ENCODE assay signal across 8 mouse cellular contexts in the genomic region with DNA sequence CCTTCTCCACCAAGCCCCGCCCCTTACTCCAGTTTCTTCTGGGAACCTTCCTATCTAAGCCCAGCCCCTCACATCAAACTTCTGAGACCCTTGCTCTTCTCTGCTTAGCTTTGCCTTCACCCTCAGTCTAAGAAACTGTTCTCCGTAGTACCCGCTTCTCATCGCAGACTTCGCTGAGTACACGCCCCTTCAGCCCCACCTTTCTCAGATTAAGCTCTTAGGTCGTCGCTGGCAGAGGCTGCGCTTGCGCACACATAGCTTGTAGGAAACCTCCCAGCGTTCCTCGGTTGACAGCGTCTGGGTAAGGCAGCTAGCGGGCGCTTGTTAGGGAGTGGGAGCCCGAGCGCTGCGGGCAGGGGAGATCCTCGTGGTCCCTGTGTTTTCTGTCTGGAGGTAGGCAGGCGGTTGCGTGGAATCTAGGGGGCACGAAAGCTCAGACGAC. TPM values are rescaled to one million over a fixed set of nuclear protein-coding genes. Genes with fewer than 3 reads are reported as not detected.
DNase-seq lines count a peak whose midpoint lies in the region; ATAC-seq and TF ChIP-seq lines count a peak whose summit lies in the region.

A gene (plus strand): TSS at position 234 of the 442 bp plus-strand sequence.

- under 1% methylated on average over 23 of the region's 23 CpGs for WGBS in hindbrain, embryonic 13.5 days
- under 1% methylated on average over 23 of the region's 23 CpGs for WGBS in liver, embryonic 12.5 days (ENCODE audit: insufficient replicate concordance)
- under 1% methylated on average over 23 of the region's 23 CpGs for WGBS in neural tube, embryonic 14.5 days

- peaks cover 15% of the 10 kb centered on the region for H3K4me1 ChIP-seq in hindbrain, embryonic 13.5 days (replicated peaks)
- peaks cover 71% of the 10 kb centered on the region for H3K4me1 ChIP-seq in liver, embryonic 12.5 days
- H3K4me1 ChIP-seq in neural tube, embryonic 14.5 days (ENCODE audit: control insufficient read depth, insufficient read depth, low read length), result peaks cover 8% of the 10 kb centered on the region; the same call in 1 of the 2 replicates

- CTCF ChIA-PET in Patski (lab: Charles Lee), result interaction anchor here (0.9 to 1.8 kb wide), 3 partner anchors 11 to 72 kb away, joined by 3 to 4 read pairs (median 4); no protein-coding TSS in a partner anchor

- H3K36me3 ChIP-seq in hindbrain, embryonic 13.5 days, result no peaks in the 10 kb centered on the region
- H3K36me3 ChIP-seq in liver, embryonic 12.5 days, result no peaks in the 10 kb centered on the region
- no peaks in the 10 kb centered on the region for H3K36me3 ChIP-seq in neural tube, embryonic 14.5 days (ENCODE audit: control insufficient read depth, insufficient read depth, low read length)

- in situ Hi-C loops in Patski (cut with MboI; ENCODE audit: low pct_unique_long_range_greater_than_20kb), result loop anchor here (5.0 kb wide), 2 partner anchors 364 to 554 kb away; no protein-coding TSS in a partner anchor

- peak; percentile 90 for DNase-seq in layer of hippocampus, adult 9-11 months
- DNase-seq in layer of hippocampus, adult 9-10 months (ENCODE audit: low spot score), result no peak
- DNase-seq in Patski (ENCODE audit: low read depth, low spot score), result peak; percentile 78
- DNase-seq in B cell, adult 2 months, result no peak

- no peak for TF ChIP-seq CTCF in Patski (IDR thresholded peaks at IDR 0.05)

- no peaks in the 10 kb centered on the region for H3K27me3 ChIP-seq in Patski
- H3K27me3 ChIP-seq in hindbrain, embryonic 13.5 days, result no peaks in the 10 kb centered on the region
- no peaks in the 10 kb centered on the region for H3K27me3 ChIP-seq in liver, embryonic 12.5 days (replicated peaks)
- no peaks in the 10 kb centered on the region for H3K27me3 ChIP-seq in neural tube, embryonic 14.5 days (ENCODE audit: control insufficient read depth, insufficient read depth, low read length)

- H3K9ac ChIP-seq in hindbrain, embryonic 13.5 days, result peak within 1 kb of the TSS; percentile 73
- H3K9ac ChIP-seq in liver, embryonic 12.5 days, result peak within 1 kb of the TSS; percentile 74
- peak within 1 kb of the TSS; percentile 58 for H3K9ac ChIP-seq in neural tube, embryonic 14.5 days (replicated peaks; ENCODE audit: low read depth, low read length)

- POLR2A ChIA-PET in Patski (lab: Charles Lee), result no interaction called here

- peak; percentile 78 for ATAC-seq in Patski
- peak; percentile 82 for ATAC-seq in erythroblast, adult 5-6 weeks (replicated peaks; ENCODE audit: low FRiP score, poor library complexity, severe bottlenecking)
- ATAC-seq in hindbrain, embryonic 13.5 days (ENCODE audit: low FRiP score), result peak; percentile 84
- peak; percentile 79 for ATAC-seq in liver, embryonic 12.5 days
- ATAC-seq in neural tube, embryonic 14.5 days (ENCODE audit: low read depth), result peak; percentile 86

- H3K27ac ChIP-seq in hindbrain, embryonic 13.5 days, result peak within 1 kb of the TSS; percentile 95
- peak within 1 kb of the TSS; percentile 84 for H3K27ac ChIP-seq in liver, embryonic 12.5 days
- peak within 1 kb of the TSS; percentile 94 for H3K27ac ChIP-seq in neural tube, embryonic 14.5 days (ENCODE audit: low read depth, low read length)

- no peaks in the 10 kb centered on the region for H3K9me3 ChIP-seq in hindbrain, embryonic 13.5 days
- H3K9me3 ChIP-seq in liver, embryonic 12.5 days (replicated peaks), result no peaks in the 10 kb centered on the region
- H3K9me3 ChIP-seq in neural tube, embryonic 14.5 days (ENCODE audit: control insufficient read depth, low read length), result no peaks in the 10 kb centered on the region

- H3K4me3 ChIP-seq in hindbrain, embryonic 13.5 days, result peak within 1 kb of the TSS; percentile 54
- peak within 1 kb of the TSS; percentile 67 for H3K4me3 ChIP-seq in liver, embryonic 12.5 days
- peak within 1 kb of the TSS; percentile 47 for H3K4me3 ChIP-seq in neural tube, embryonic 14.5 days (ENCODE audit: low read depth, low read length)

- H3K4me2 ChIP-seq in hindbrain, embryonic 13.5 days, result peak within 1 kb of the TSS; percentile 64
- peak within 1 kb of the TSS; percentile 77 for H3K4me2 ChIP-seq in liver, embryonic 12.5 days
- H3K4me2 ChIP-seq in neural tube, embryonic 14.5 days (ENCODE audit: low read depth, low read length), result peak within 1 kb of the TSS; percentile 57

RNA-seq across cellular contexts. Expression of the gene that starts here (rescaled TPM):
- polyA plus RNA-seq in Patski (2021), result 3.4 TPM
- total RNA-seq in erythroblast, adult 5-6 weeks (2015; ENCODE audit: low replicate concordance), result not detected in 2 replicates
- total RNA-seq in erythroblast, adult 5-6 weeks (2017; ENCODE audit: low replicate concordance), result 0.43 and 2.1 TPM in 2 replicates
- polyA plus RNA-seq in hindbrain, embryonic 13.5 days (2015; fragmentation: Nextera tagmentation; extraction: Ambion mirVana), result 3.6 and 4.2 TPM in 2 replicates
- 1.3 TPM in 2 replicates for polyA plus RNA-seq in liver, embryonic 12.5 days (2016; fragmentation: Nextera tagmentation; extraction: Ambion mirVana)
- 5.0 and 6.1 TPM in 2 replicates for polyA plus RNA-seq in neural tube, embryonic 14.5 days (2014; fragmentation: Nextera tagmentation; extraction: Ambion mirVana)

Comparison
In these comparisons a context has a peak if more than half of its experiments do, and no peak if none do; other contexts are left out.
1. DNase-seq: peak in layer of hippocampus, adult 9-11 months (single experiment) and Patski (single experiment); none in layer of hippocampus, adult 9-10 months (single experiment) and B cell, adult 2 months (0 of 2).
2. Peak in every context shown above with its lines, with median percentiles within 50 percentile points of each other: ATAC-seq, H3K27ac ChIP-seq, H3K4me2 ChIP-seq, H3K4me3 ChIP-seq and H3K9ac ChIP-seq.